Mouse (Mus musculus): ENCODE measurements around the gene 0610040J01Rik. TPM values are rescaled to one million over a fixed set of nuclear protein-coding genes. Genes with fewer than 3 reads are reported as not detected.
A peak's percentile ranks its signal among the peaks of the same experiment; 100 is the strongest.

0610040J01Rik gene
- polyA plus RNA-seq, 1 experiment: 53.8 TPM

DNA sequence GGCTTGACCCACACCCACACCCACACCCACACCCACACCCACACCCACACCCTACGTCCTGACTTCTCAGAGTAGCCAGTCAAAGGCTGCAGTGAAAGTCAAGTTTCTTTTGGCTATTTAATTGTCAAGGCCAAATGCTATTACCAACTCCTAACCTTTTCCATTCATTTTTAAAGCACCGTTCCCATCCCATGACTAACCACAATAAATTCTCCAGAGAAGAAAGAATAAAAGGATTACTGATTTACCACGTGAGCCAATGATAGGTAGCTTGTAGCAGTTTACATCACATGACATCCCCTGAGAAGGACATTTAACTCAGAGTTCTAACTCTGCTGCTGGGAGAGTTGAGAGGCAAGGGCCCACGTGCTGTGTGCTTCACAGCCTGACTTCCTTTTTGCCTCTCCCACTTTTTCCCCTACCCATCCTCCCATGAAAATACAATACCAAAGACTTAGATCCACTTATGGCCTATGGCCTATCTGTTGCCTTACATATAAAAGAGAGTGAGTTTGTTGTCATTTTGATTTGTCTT, 118.7 kb downstream of the 0610040J01Rik start:
- 76% methylated on average over 4 of the region's 4 CpGs for WGBS
- no peak overlapping the region for H3K4me3 ChIP-seq (ENCODE audit: low read depth, low read length)
- peaks cover 7% of the 10 kb centered on the region for H3K4me1 ChIP-seq (ENCODE audit: control insufficient read depth, insufficient read depth, insufficient read length, low read length)
- H3K36me3 ChIP-seq (ENCODE audit: control insufficient read depth, insufficient read depth, low read length): peaks cover 19% of the 10 kb centered on the region; the same call in 1 of the 2 replicates
- TF ChIP-seq CTCF (IDR thresholded peaks at IDR 0.05; ENCODE audit: extremely low read depth, insufficient read length, insufficient replicate concordance, low read depth, low read length) (no peak), POLR2A (IDR thresholded peaks at IDR 0.05; ENCODE audit: low read depth, low read length) (no peak)
- H3K27ac ChIP-seq (ENCODE audit: insufficient read depth, low read depth, low read length): no peak overlapping the region
- H3K27me3 ChIP-seq (ENCODE audit: control insufficient read depth, insufficient read depth, low read length): no peaks in the 10 kb centered on the region

DNA sequence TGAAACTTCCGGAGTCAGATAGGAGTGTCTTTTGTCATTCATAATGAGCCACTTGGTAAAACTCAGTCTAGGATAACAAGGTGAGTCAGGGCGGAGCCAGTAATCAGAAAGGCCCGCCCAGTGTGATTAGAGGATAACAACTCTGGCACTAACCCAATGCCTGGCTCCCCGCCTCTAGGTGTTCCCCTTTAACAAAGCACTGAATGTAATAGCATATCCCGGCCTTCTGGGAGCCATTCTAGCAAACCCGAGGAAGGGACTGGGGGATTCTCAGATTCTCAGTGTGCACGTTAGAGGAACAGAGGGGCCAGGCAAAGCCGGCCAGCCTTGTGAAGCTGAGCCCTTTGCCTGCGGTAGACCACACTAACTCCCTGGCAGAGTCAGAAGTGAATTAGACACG, 120.7 kb downstream of the 0610040J01Rik start:
- WGBS: 35% methylated on average over 10 of the region's 10 CpGs

DNA sequence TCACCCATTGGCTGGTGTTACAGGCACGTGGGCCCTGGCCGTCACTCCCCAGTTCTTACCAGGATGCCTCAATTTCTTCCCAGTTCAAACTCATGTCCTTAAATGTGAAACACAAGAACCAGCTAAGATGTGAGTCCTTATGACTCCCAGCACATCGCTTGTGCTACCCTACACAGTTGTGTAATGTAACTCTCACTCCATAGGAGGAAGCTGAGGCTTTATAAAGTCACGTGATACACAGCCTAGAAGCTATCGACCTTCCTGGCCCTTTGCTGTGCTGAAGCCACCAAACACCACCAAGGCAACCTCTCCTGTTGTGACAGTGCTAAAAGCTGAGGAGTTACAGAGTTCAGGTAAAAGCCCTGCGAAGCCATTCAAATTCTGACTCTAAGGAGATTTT, 123.4 kb downstream of the 0610040J01Rik start:
- Histone ChIP-seq H3K4me1 (ENCODE audit: control insufficient read depth, insufficient read depth, insufficient read length, low read length) (peaks cover 14% of the 10 kb centered on the region), H3K27ac (ENCODE audit: insufficient read depth, low read depth, low read length) (no peak overlapping the region), H3K36me3 (ENCODE audit: control insufficient read depth, insufficient read depth, low read length) (peaks cover 7% of the 10 kb centered on the region; the same call in 1 of the 2 replicates), H3K27me3 (ENCODE audit: control insufficient read depth, insufficient read depth, low read length) (no peaks in the 10 kb centered on the region), H3K4me3 (ENCODE audit: low read depth, low read length) (no peak overlapping the region)
- WGBS: 90% methylated on average over 6 of the region's 6 CpGs
- TF ChIP-seq CTCF (IDR thresholded peaks at IDR 0.05; ENCODE audit: extremely low read depth, insufficient read length, insufficient replicate concordance, low read depth, low read length): no peak
- no peak for TF ChIP-seq POLR2A (IDR thresholded peaks at IDR 0.05; ENCODE audit: low read depth, low read length)

More for the DNA sequence above, 120.7 kb downstream of the 0610040J01Rik start:
- peaks cover 10% of the 10 kb centered on the region for H3K4me1 ChIP-seq (ENCODE audit: control insufficient read depth, insufficient read depth, insufficient read length, low read length)
- H3K27me3 ChIP-seq (ENCODE audit: control insufficient read depth, insufficient read depth, low read length): no peaks in the 10 kb centered on the region
- TF ChIP-seq POLR2A (IDR thresholded peaks at IDR 0.05; ENCODE audit: low read depth, low read length) (no peak), CTCF (IDR thresholded peaks at IDR 0.05; ENCODE audit: extremely low read depth, insufficient read length, insufficient replicate concordance, low read depth, low read length) (no peak; the same call in 1 of the 2 replicates)
- no peak overlapping the region for H3K4me3 ChIP-seq (ENCODE audit: low read depth, low read length)
- peaks cover 10% of the 10 kb centered on the region; the same call in 1 of the 2 replicates for H3K36me3 ChIP-seq (ENCODE audit: control insufficient read depth, insufficient read depth, low read length)
- H3K27ac ChIP-seq (ENCODE audit: insufficient read depth, low read depth, low read length): peak overlapping the region; percentile 66; the same call in 1 of the 2 replicates

DNA sequence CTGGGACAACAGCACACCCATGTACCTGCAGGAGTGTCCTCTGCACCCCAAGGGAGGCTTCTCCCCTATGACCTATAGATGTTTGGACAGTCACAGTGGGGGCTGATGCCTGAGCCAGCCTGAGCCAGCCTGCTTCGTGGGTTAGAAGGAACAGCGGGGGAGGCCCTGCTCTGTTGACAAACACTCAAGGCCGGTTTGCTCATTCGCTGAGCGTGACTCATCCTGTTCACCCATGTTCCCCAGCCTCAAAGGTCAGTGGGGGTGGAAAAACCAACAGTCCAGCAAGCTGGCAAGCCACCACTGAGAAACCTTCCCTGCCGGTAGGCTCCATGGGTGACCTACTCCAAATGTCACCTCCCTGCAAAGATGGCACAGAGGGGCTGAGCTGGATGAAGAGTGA, 124.6 kb downstream of the 0610040J01Rik start:
- TF ChIP-seq CTCF (IDR thresholded peaks at IDR 0.05; ENCODE audit: extremely low read depth, insufficient read length, insufficient replicate concordance, low read depth, low read length) (no peak), POLR2A (IDR thresholded peaks at IDR 0.05; ENCODE audit: low read depth, low read length) (no peak)
- Histone ChIP-seq H3K27me3 (ENCODE audit: control insufficient read depth, insufficient read depth, low read length) (no peaks in the 10 kb centered on the region), H3K36me3 (ENCODE audit: control insufficient read depth, insufficient read depth, low read length) (peaks cover 7% of the 10 kb centered on the region; the same call in 1 of the 2 replicates), H3K4me3 (ENCODE audit: low read depth, low read length) (no peak overlapping the region), H3K27ac (ENCODE audit: insufficient read depth, low read depth, low read length) (no peak overlapping the region), H3K4me1 (ENCODE audit: control insufficient read depth, insufficient read depth, insufficient read length, low read length) (peaks cover 14% of the 10 kb centered on the region)
- WGBS: 34% methylated on average over 6 of the region's 6 CpGs

DNA sequence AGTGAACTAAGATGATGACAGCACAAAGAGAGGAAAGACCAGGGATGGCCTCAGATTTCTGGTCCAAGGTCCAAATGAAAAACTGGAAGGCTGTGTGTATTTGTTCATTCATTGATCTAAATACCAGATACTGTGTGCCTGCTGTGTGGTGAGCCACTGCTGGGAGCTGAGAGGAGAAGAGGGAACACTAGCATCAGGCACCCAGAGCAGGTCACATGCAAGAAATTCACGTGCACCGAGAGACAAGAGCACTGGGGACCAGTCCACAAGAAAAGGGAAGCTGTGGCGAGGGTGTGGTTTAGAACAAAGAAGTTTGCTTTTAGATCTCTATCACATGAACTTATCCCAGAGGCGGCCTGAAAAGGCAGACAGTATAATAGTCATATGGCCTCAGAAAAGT, 126.4 kb downstream of the 0610040J01Rik start:
- no peak for TF ChIP-seq POLR2A (IDR thresholded peaks at IDR 0.05; ENCODE audit: low read depth, low read length)
- TF ChIP-seq CTCF (IDR thresholded peaks at IDR 0.05; ENCODE audit: extremely low read depth, insufficient read length, insufficient replicate concordance, low read depth, low read length): no peak
- 15% methylated on average over 4 of the region's 4 CpGs for WGBS
- Histone ChIP-seq H3K36me3 (ENCODE audit: control insufficient read depth, insufficient read depth, low read length) (peaks cover 7% of the 10 kb centered on the region; the same call in 1 of the 2 replicates), H3K4me3 (ENCODE audit: low read depth, low read length) (no peak overlapping the region), H3K27ac (ENCODE audit: insufficient read depth, low read depth, low read length) (no peak overlapping the region), H3K4me1 (ENCODE audit: control insufficient read depth, insufficient read depth, insufficient read length, low read length) (peaks cover 16% of the 10 kb centered on the region), H3K27me3 (ENCODE audit: control insufficient read depth, insufficient read depth, low read length) (no peaks in the 10 kb centered on the region)

DNA sequence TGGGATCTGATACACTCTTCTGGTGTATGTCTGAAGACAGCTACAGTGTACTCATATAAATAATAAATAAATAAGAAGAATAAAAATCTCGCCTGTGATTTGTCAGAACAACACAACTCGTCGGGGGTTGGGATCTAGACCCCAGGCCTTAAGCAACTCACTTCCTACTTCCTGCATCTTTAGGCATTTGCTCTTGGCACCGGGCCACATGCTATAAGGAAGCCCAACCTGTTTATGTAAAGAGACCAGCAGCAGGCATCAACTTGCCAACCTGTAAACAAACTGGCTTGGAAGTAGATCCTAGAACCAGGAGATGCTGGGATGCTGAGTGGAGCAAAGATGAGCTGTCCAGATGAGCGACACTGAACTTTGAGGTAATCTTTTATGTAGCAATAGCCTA, 129.7 kb downstream of the 0610040J01Rik start:
- Histone ChIP-seq H3K4me3 (ENCODE audit: low read depth, low read length) (no peak overlapping the region), H3K27me3 (ENCODE audit: control insufficient read depth, insufficient read depth, low read length) (no peaks in the 10 kb centered on the region), H3K4me1 (ENCODE audit: control insufficient read depth, insufficient read depth, insufficient read length, low read length) (peaks cover 12% of the 10 kb centered on the region), H3K36me3 (ENCODE audit: control insufficient read depth, insufficient read depth, low read length) (0 out of 2 replicates have a peak, but pooled peaks cover 2% of the 10 kb centered on the region), H3K27ac (ENCODE audit: insufficient read depth, low read depth, low read length) (no peak overlapping the region)
- TF ChIP-seq POLR2A (IDR thresholded peaks at IDR 0.05; ENCODE audit: low read depth, low read length): no peak
- TF ChIP-seq CTCF (IDR thresholded peaks at IDR 0.05; ENCODE audit: extremely low read depth, insufficient read length, insufficient replicate concordance, low read depth, low read length): no peak
- WGBS: 46% methylated on average over 5 of the region's 5 CpGs

DNA sequence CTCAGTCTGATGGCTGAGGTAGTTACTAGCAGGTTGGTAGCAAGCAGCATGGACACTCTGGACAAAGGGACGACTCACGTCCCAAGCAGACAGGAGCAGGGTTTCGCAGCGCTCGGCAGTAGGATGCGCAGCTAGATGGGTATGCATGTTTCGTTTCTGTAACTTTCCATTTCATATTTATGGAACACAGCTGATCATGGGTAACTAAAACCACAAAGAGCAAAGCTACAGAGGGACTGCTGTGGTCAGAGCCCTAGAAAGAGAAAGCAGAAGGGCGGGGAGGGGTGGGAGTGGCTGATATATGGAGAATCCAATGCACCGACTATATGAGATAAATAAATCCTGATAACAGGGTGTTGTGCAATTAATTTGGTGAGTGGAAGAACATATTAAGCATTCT, 131.1 kb downstream of the 0610040J01Rik start:
- Histone ChIP-seq H3K4me3 (ENCODE audit: low read depth, low read length) (no peak overlapping the region), H3K36me3 (ENCODE audit: control insufficient read depth, insufficient read depth, low read length) (no peaks in the 10 kb centered on the region), H3K27ac (ENCODE audit: insufficient read depth, low read depth, low read length) (no peak overlapping the region), H3K27me3 (ENCODE audit: control insufficient read depth, insufficient read depth, low read length) (no peaks in the 10 kb centered on the region), H3K4me1 (ENCODE audit: control insufficient read depth, insufficient read depth, insufficient read length, low read length) (peaks cover 9% of the 10 kb centered on the region; the same call in 1 of the 2 replicates)
- 70% methylated on average over 9 of the region's 9 CpGs for WGBS
- no peak for TF ChIP-seq POLR2A (IDR thresholded peaks at IDR 0.05; ENCODE audit: low read depth, low read length)
- TF ChIP-seq CTCF (IDR thresholded peaks at IDR 0.05; ENCODE audit: extremely low read depth, insufficient read length, insufficient replicate concordance, low read depth, low read length): no peak

All from small intestine, adult 2 months (tissue).